Mouse (Mus musculus): ENCODE results near the gene Fbxw9. TPM values are rescaled to one million over a fixed set of nuclear protein-coding genes. Genes with fewer than 3 reads are reported as not detected.

Fbxw9 gene
- polyA plus RNA-seq, 1 experiment: 52.5 TPM

GRCm38 (mm10) chr8:85067982-85068381, 8.1 kb downstream of the Fbxw9 start, which contains the start of gene Gm5741:
Gm5741 (minus strand) TSS chr8:85067982.
- no peak for TF ChIP-seq POLR2A (IDR thresholded peaks at IDR 0.05; ENCODE audit: low read depth, low read length)
- TF ChIP-seq CTCF (IDR thresholded peaks at IDR 0.05; ENCODE audit: extremely low read depth, insufficient read length, insufficient replicate concordance, low read depth, low read length): no peak

GRCm38 (mm10) chr8:85071041-85071440, 11.2 kb downstream of the Fbxw9 start:
- Histone ChIP-seq H3K4me3 (ENCODE audit: low read depth, low read length) (no peak overlapping the region), H3K4me1 (ENCODE audit: control insufficient read depth, insufficient read depth, insufficient read length, low read length) (peaks cover 12% of the 10 kb centered on the region; the same call in 1 of the 2 replicates), H3K36me3 (ENCODE audit: control insufficient read depth, insufficient read depth, low read length) (peaks cover 24% of the 10 kb centered on the region), H3K27ac (ENCODE audit: insufficient read depth, low read depth, low read length) (peak overlapping the region; percentile 93), H3K27me3 (ENCODE audit: control insufficient read depth, insufficient read depth, low read length) (no peaks in the 10 kb centered on the region)
- TF ChIP-seq POLR2A (IDR thresholded peaks at IDR 0.05; ENCODE audit: low read depth, low read length): no peak
- TF ChIP-seq CTCF (IDR thresholded peaks at IDR 0.05; ENCODE audit: extremely low read depth, insufficient read length, insufficient replicate concordance, low read depth, low read length): no peak
- WGBS: 57% methylated on average over 5 of the region's 5 CpGs

More at GRCm38 (mm10) chr8:85067982-85068381, 8.1 kb downstream of the Fbxw9 start, which contains the start of gene Gm5741:
- H3K4me3 ChIP-seq (ENCODE audit: low read depth, low read length): no peak within 1 kb of the TSS
- H3K4me1 ChIP-seq (ENCODE audit: control insufficient read depth, insufficient read depth, insufficient read length, low read length): peaks cover 18% of the 10 kb centered on the region; the same call in 1 of the 2 replicates
- H3K27me3 ChIP-seq (ENCODE audit: control insufficient read depth, insufficient read depth, low read length): no peaks in the 10 kb centered on the region
- peaks cover 3% of the 10 kb centered on the region; the same call in 1 of the 2 replicates for H3K36me3 ChIP-seq (ENCODE audit: control insufficient read depth, insufficient read depth, low read length)
- H3K27ac ChIP-seq (ENCODE audit: insufficient read depth, low read depth, low read length): no peak within 1 kb of the TSS

GRCm38 (mm10) chr8:85071514-85072281, 11.8 kb downstream of the Fbxw9 start, which contains the start of gene Dhps:
Dhps (plus strand) TSS chr8:85071757.
- peak within 1 kb of the TSS; percentile 93 for H3K27ac ChIP-seq (ENCODE audit: insufficient read depth, low read depth, low read length)
- peaks cover 12% of the 10 kb centered on the region; the same call in 1 of the 2 replicates for H3K4me1 ChIP-seq (ENCODE audit: control insufficient read depth, insufficient read depth, insufficient read length, low read length)
- TF ChIP-seq CTCF (IDR thresholded peaks at IDR 0.05; ENCODE audit: extremely low read depth, insufficient read length, insufficient replicate concordance, low read depth, low read length) (no peak), POLR2A (IDR thresholded peaks at IDR 0.05; ENCODE audit: low read depth, low read length) (peak; percentile 84)

DNA sequence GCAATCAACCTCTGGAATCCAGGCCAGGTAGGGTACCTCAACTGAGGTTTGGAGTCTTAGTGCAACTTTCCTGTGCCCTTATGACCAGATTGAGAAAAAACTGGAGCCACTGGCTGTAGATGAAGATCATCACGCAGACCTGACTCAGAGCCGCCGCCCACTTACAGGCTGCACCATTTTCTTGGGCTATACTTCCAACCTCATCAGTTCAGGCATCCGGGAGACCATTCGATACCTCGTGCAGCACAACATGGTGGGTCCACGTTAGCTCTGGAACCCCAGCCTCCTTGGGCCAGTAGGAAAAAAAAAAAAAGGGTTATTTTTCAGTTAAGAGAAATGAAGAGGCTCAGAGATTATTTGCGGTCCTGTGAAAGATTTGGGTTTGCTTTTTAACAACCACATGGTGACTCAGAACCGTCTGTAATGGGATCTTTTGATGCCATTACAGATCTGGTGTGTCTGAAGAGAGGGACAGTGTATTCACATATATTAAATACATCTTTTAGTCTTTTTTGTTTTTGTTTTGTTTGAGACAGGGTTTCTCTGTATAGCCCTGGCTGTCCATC, 12.6 kb downstream of the Fbxw9 start:
- Histone ChIP-seq H3K4me1 (ENCODE audit: control insufficient read depth, insufficient read depth, insufficient read length, low read length) (peaks cover 12% of the 10 kb centered on the region; the same call in 1 of the 2 replicates), H3K27ac (ENCODE audit: insufficient read depth, low read depth, low read length) (peak overlapping the region; percentile 23), H3K27me3 (ENCODE audit: control insufficient read depth, insufficient read depth, low read length) (no peaks in the 10 kb centered on the region), H3K4me3 (ENCODE audit: low read depth, low read length) (peak overlapping the region; percentile 74), H3K36me3 (ENCODE audit: control insufficient read depth, insufficient read depth, low read length) (peaks cover 25% of the 10 kb centered on the region)
- TF ChIP-seq CTCF (IDR thresholded peaks at IDR 0.05; ENCODE audit: extremely low read depth, insufficient read length, insufficient replicate concordance, low read depth, low read length) (no peak), POLR2A (IDR thresholded peaks at IDR 0.05; ENCODE audit: low read depth, low read length) (no peak)
- WGBS: 36% methylated on average over 9 of the region's 9 CpGs

More at GRCm38 (mm10) chr8:85071514-85072281, 11.8 kb downstream of the Fbxw9 start, which contains the start of gene Dhps:
- WGBS: under 1% methylated on average over 68 of the region's 68 CpGs
- Histone ChIP-seq H3K4me3 (ENCODE audit: low read depth, low read length) (peak within 1 kb of the TSS; percentile 74), H3K27me3 (ENCODE audit: control insufficient read depth, insufficient read depth, low read length) (no peaks in the 10 kb centered on the region), H3K36me3 (ENCODE audit: control insufficient read depth, insufficient read depth, low read length) (peaks cover 26% of the 10 kb centered on the region)

GRCm38 (mm10) chr8:85073041-85073612, 13.3 kb downstream of the Fbxw9 start:
- H3K27ac ChIP-seq (ENCODE audit: insufficient read depth, low read depth, low read length): no peak overlapping the region
- H3K36me3 ChIP-seq (ENCODE audit: control insufficient read depth, insufficient read depth, low read length): peaks cover 25% of the 10 kb centered on the region
- H3K27me3 ChIP-seq (ENCODE audit: control insufficient read depth, insufficient read depth, low read length): no peaks in the 10 kb centered on the region
- no peak overlapping the region for H3K4me3 ChIP-seq (ENCODE audit: low read depth, low read length)
- H3K4me1 ChIP-seq (ENCODE audit: control insufficient read depth, insufficient read depth, insufficient read length, low read length): peaks cover 12% of the 10 kb centered on the region; the same call in 1 of the 2 replicates
- WGBS: 89% methylated on average over 15 of the region's 15 CpGs
- TF ChIP-seq CTCF (IDR thresholded peaks at IDR 0.05; ENCODE audit: extremely low read depth, insufficient read length, insufficient replicate concordance, low read depth, low read length) (no peak), POLR2A (IDR thresholded peaks at IDR 0.05; ENCODE audit: low read depth, low read length) (no peak)

DNA sequence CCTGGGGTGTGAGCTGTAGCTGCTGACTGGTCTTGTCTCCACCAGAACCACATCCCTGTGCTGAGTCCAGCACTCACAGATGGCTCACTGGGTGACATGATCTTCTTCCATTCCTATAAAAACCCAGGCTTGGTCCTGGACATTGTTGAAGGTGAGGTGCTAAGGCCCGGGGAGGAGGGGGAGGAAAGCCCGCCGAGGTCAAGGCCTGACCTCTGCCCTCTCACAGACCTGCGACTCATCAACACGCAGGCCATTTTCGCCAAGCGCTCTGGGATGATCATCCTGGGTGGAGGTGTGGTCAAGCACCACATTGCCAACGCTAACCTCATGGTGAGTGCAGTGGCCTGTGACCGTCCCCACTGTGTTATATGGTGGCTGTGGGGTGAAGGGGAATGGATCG, 14.3 kb downstream of the Fbxw9 start:
- TF ChIP-seq POLR2A (IDR thresholded peaks at IDR 0.05; ENCODE audit: low read depth, low read length) (no peak), CTCF (IDR thresholded peaks at IDR 0.05; ENCODE audit: extremely low read depth, insufficient read length, insufficient replicate concordance, low read depth, low read length) (no peak)
- 81% methylated on average over 10 of the region's 10 CpGs for WGBS
- Histone ChIP-seq H3K27ac (ENCODE audit: insufficient read depth, low read depth, low read length) (no peak overlapping the region), H3K36me3 (ENCODE audit: control insufficient read depth, insufficient read depth, low read length) (peaks cover 25% of the 10 kb centered on the region), H3K27me3 (ENCODE audit: control insufficient read depth, insufficient read depth, low read length) (no peaks in the 10 kb centered on the region), H3K4me1 (ENCODE audit: control insufficient read depth, insufficient read depth, insufficient read length, low read length) (peaks cover 12% of the 10 kb centered on the region; the same call in 1 of the 2 replicates), H3K4me3 (ENCODE audit: low read depth, low read length) (no peak overlapping the region)

All from small intestine, adult 2 months (tissue).